Mouse (Mus musculus) c-Kit-positive CD71-positive TER-119-negative erythroid progenitor cells, embryonic 14.5 days (primary cell): ENCODE measurements at regions not wholly inside any gene's neighbourhood (a gene's known extent, or its start where the extent isn't known, plus 50 kb on each side); places are given as distances from the start of the nearest gene placed in this dataset.

Experiments used
- DNase-seq: peaks from one replicate; pipeline ENCODE4 v3.0.0-alpha.2; 2013; ENCODE audit warnings: low read depth

- no peak for DNase-seq
Observed at GRCm38 (mm10) chr3:39575200-39575599, 688.5 kb downstream of the Fat4 start.

GRCm38 (mm10) chr3:39591312-39591711 is 704.6 kb downstream of the Fat4 start:
- no peak for DNase-seq

GRCm38 (mm10) chr3:39592349-39593117 is 705.8 kb downstream of the Fat4 start:
- DNase-seq, result no peak

- DNase-seq, result no peak
Observed at GRCm38 (mm10) chr3:39609937-39610336, 723.2 kb downstream of the Fat4 start.

GRCm38 (mm10) chr3:39612408-39612807 is 725.7 kb downstream of the Fat4 start:
- no peak for DNase-seq

- DNase-seq, result no peak
Observed at GRCm38 (mm10) chr3:39637924-39638323, 751.2 kb downstream of the Fat4 start.

GRCm38 (mm10) chr3:39643194-39643593 is 756.5 kb downstream of the Fat4 start:
- DNase-seq, result no peak

GRCm38 (mm10) chr3:39666817-39667216 is 780.1 kb downstream of the Fat4 start:
- DNase-seq, result no peak

GRCm38 (mm10) chr3:39669145-39669544 is 782.4 kb downstream of the Fat4 start:
- DNase-seq, result no peak

- DNase-seq, result no peak
Observed at GRCm38 (mm10) chr3:39673997-39674396, 787.3 kb downstream of the Fat4 start.

GRCm38 (mm10) chr3:39674927-39675326 is 788.2 kb downstream of the Fat4 start:
- no peak for DNase-seq

- no peak for DNase-seq
Observed at GRCm38 (mm10) chr3:39705610-39706009, 818.9 kb downstream of the Fat4 start.

- no peak for DNase-seq
Observed at GRCm38 (mm10) chr3:39712795-39713709, 818.0 kb upstream of the Intu start.

- DNase-seq, result no peak
Observed at GRCm38 (mm10) chr3:39714056-39714592, 817.0 kb upstream of the Intu start.

- DNase-seq, result no peak
Observed at GRCm38 (mm10) chr3:39718946-39719545, 812.0 kb upstream of the Intu start.

- no peak for DNase-seq
Observed at GRCm38 (mm10) chr3:39725755-39726154, 805.3 kb upstream of the Intu start.

GRCm38 (mm10) chr3:39736639-39737038 is 794.4 kb upstream of the Intu start:
- no peak for DNase-seq

GRCm38 (mm10) chr3:39745947-39746346 is 785.1 kb upstream of the Intu start:
- no peak for DNase-seq

- DNase-seq, result no peak
Observed at GRCm38 (mm10) chr3:39768981-39769568, 762.0 kb upstream of the Intu start.

GRCm38 (mm10) chr3:39776278-39777039 is 754.6 kb upstream of the Intu start:
- DNase-seq, result no peak

GRCm38 (mm10) chr3:39779690-39780218 is 751.3 kb upstream of the Intu start:
- DNase-seq, result no peak
